Mouse (Mus musculus) kidney, adult 2 months (tissue): ENCODE data around the gene 1700019N19Rik.

Experiments used
- CTCF ChIP-seq: fragments of 200-500 bp; conservative IDR thresholded peaks from 2 replicates; pipeline ENCODE4 v1.5.1; 2011; ENCODE audit warnings: low read depth, mild to moderate bottlenecking, control low read depth, low read length, moderate library complexity, mixed read lengths; ENCODE audit not compliant: insufficient read depth, insufficient read length
- POLR2A ChIP-seq: fragments of 200-500 bp; IDR thresholded peaks from one replicate; pipeline ENCODE4 v1.6.1; 2011; ENCODE audit warnings: low read depth, low read length, control low read depth

- TF ChIP-seq CTCF, result no peak
- no peak for TF ChIP-seq POLR2A
Measured at GRCm38 (mm10) chr19:58839806-58840205, 45.5 kb upstream of the 1700019N19Rik start.
